Comparison of ENCODE assay signal across 28 mouse cellular contexts in the genomic region with DNA sequence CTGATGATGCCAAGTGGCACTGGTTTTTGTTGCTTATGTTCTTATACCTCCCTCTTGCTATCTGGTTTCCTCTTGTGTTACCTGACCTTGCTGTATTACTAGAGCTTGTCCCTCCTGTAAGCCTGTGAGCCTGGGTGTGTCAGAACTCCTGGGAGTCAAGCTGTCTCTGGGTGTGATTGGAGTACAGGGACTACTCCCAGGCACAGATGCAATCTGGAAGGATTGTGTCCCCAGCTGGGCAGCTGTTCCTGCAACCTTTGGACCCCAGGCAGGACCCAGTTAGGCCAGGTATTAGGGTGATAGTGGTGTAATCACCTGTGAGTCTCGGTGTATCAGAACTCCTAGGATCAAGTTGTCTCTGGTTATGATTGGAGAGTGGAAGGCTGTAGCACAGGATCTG.
"Had no signal": no experiment of that assay in that cellular context is flagged by ENCODE, and none has a peak within 500 bp of the region (broad histone marks: within the 10 kb centered on the region; RNA-seq: fewer than 3 reads in every experiment).

No protein-coding gene starts in this region.

- H3K4me2 ChIP-seq: embryonic facial prominence, embryonic 12.5 days; embryonic facial prominence, embryonic 13.5 days; embryonic facial prominence, embryonic 15.5 days; forebrain, embryonic 12.5 days; forebrain, embryonic 13.5 days; forebrain, embryonic 15.5 days had no signal

- H3K9ac ChIP-seq: embryonic facial prominence, embryonic 12.5 days; embryonic facial prominence, embryonic 13.5 days; embryonic facial prominence, embryonic 15.5 days; forebrain, embryonic 12.5 days; forebrain, embryonic 13.5 days; forebrain, embryonic 15.5 days; forebrain, postnatal 0 days had no signal

- ATAC-seq: forebrain, embryonic 13.5 days; forebrain, embryonic 14.5 days; forebrain, embryonic 15.5 days; forebrain, embryonic 16.5 days; forebrain, postnatal 0 days had no signal

- H3K4me3 ChIP-seq: embryonic facial prominence, embryonic 10.5 days; embryonic facial prominence, embryonic 12.5 days; embryonic facial prominence, embryonic 13.5 days; embryonic facial prominence, embryonic 15.5 days; erythroblast, embryonic 14.5 days; forebrain, embryonic 10.5 days; forebrain, embryonic 12.5 days; forebrain, embryonic 13.5 days; forebrain, embryonic 15.5 days; gastrocnemius, adult 2 months; heart, adult 2 months had no signal

- H3K9me3 ChIP-seq: embryonic facial prominence, embryonic 10.5 days; embryonic facial prominence, embryonic 12.5 days; embryonic facial prominence, embryonic 13.5 days; embryonic facial prominence, embryonic 15.5 days; forebrain, embryonic 12.5 days; forebrain, embryonic 13.5 days; forebrain, embryonic 15.5 days had no signal

- H3K27me3 ChIP-seq: embryonic facial prominence, embryonic 12.5 days; embryonic facial prominence, embryonic 13.5 days; embryonic facial prominence, embryonic 15.5 days; forebrain, embryonic 12.5 days; forebrain, embryonic 13.5 days; forebrain, embryonic 15.5 days had no signal

- H3K4me1 ChIP-seq: embryonic facial prominence, embryonic 10.5 days; embryonic facial prominence, embryonic 12.5 days; embryonic facial prominence, embryonic 13.5 days; embryonic facial prominence, embryonic 15.5 days; forebrain, embryonic 10.5 days; forebrain, embryonic 12.5 days; forebrain, embryonic 13.5 days; forebrain, embryonic 15.5 days had no signal

- DNase-seq: cerebellum, adult 2 months; cerebellum, adult 8-10 months; cerebellum, adult 9-10 months; cerebellum, postnatal 10 days; cerebellum, postnatal 14 days; cerebellum, postnatal 25 days; cerebellum, postnatal 36 days; embryo, embryonic 11 days; forebrain, postnatal 0 days; gastrocnemius, adult 2 months; gastrocnemius, postnatal 10 days; gastrocnemius, postnatal 14 days; gastrocnemius, postnatal 25 days; gastrocnemius, postnatal 36 days; heart, adult 11 months; heart, adult 18-20 months; heart, adult 2 months had no signal

- H3K27ac ChIP-seq: embryonic facial prominence, embryonic 10.5 days; embryonic facial prominence, embryonic 12.5 days; embryonic facial prominence, embryonic 13.5 days; embryonic facial prominence, embryonic 15.5 days; forebrain, embryonic 10.5 days; forebrain, embryonic 12.5 days; forebrain, embryonic 13.5 days; forebrain, embryonic 15.5 days; gastrocnemius, adult 2 months; heart, adult 2 months had no signal

- H3K36me3 ChIP-seq: embryonic facial prominence, embryonic 10.5 days; embryonic facial prominence, embryonic 12.5 days; embryonic facial prominence, embryonic 13.5 days; embryonic facial prominence, embryonic 15.5 days; forebrain, embryonic 10.5 days; forebrain, embryonic 12.5 days; forebrain, embryonic 15.5 days had no signal
